Mouse (Mus musculus) telencephalon, adult 2 months (tissue): ENCODE measurements at regions not wholly inside any gene's neighbourhood (a gene's known extent, or its start where the extent isn't known, plus 50 kb on each side); places are given as distances from the start of the nearest gene placed in this dataset.

Source experiments
- DNase-seq: peaks from one replicate; pipeline ENCODE4 v3.0.0-alpha.2; 2011; ENCODE audit warnings: low read depth, low spot score

GRCm38 (mm10) chr1:103057006-103057405 lies 1711.3 kb upstream of the Cdh20 start:
- no peak for DNase-seq

GRCm38 (mm10) chr1:103071045-103071444 lies 1697.3 kb upstream of the Cdh20 start:
- peak; percentile 21 for DNase-seq

GRCm38 (mm10) chr1:103076645-103077044 lies 1691.7 kb upstream of the Cdh20 start:
- no peak for DNase-seq

- no peak for DNase-seq
Observed at GRCm38 (mm10) chr1:103093908-103094648, 1674.3 kb upstream of the Cdh20 start.
